Mouse (Mus musculus): Measurements from ENCODE around the gene Olfr1239.

Olfr1239 gene
- long read RNA-seq, experiment 1, result 0 reads
- long read RNA-seq, experiment 2, result 0 reads

DNA sequence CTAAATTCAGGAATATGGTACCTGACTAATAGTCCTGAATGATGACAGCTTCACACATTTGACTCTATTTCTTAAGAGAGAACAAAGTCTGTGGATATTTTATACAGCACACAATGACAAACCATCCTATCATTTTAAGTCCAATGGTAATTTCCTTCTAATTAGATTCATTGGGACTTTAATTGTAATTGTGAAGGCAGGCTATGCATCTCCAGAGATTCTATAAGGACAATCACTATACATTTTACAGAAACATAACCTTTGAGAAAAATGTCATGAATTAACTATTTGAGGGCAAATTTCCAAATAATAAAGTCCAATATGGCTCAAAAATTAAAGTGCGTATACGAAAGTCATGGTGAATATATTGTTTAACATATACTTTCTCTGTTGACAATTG, at the start of gene Olfr1239:
Olfr1239 (minus strand) TSS at position 101 of the 400 bp plus-strand sequence.
- intact Hi-C loops (cut with DNase I), result no loop called here

DNA sequence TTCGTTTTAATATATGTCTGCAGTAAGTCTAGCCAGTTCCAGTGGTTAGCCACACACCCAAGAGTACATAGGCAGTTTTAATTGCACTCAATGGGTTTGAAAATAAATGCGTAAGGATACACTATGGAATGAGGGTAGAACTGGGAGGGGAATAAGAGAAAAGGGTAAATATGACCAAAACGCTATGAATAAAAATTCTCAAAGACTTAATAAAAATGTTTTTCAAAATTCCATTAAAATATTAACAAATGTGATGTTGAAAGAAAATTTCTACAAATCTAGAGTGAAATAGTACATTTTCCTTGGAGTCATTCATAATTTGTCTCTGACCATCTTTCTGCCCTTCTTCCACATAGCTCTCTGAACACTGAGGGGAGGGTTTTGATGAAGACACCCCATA, 22.7 kb upstream of the Olfr1239 start, which contains the start of gene Olfr1240:
Olfr1240 (minus strand) TSS at position 101 of the 400 bp plus-strand sequence.
- intact Hi-C loops (cut with DNase I), result no loop called here

DNA sequence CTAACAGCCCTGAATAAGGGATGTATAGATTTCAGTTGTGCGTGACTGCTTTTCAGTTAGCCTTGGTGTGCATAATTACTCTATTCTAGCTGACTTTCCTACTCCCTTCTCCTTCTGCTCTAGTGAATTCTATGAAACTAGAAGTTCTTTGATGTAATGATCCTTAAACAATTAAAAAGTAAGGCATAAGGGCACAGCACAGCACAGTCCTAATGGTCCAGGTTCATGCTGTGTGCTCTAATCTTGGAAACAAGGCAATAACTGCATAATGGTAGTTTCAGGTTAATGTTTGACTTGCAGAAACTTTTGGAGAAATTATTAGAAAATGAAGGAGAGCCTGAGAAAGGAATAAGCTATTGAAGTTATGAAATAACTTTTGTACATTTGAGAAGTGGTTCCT, 5.7 kb downstream of the Olfr1239 start:
- intact Hi-C loops (cut with DNase I), result no loop called here

DNA sequence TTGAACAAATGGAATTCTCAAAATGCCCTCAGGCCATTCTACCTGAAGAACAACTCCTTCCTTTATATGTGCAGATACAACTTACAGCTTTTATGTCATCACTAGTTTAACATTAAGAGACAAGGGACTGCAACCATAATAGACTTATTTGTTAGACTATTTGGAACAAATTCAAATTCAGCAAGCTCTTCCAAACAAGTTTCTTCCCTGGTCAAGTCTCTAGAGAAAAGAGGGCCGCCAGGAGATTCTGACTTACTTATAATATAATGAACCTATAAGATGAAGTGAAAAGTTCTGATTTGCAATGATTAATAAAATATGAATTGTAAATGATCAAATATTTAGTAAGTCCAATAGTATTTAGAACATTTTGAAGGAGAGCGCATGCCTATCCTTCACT, 10.6 kb downstream of the Olfr1239 start, which contains the start of gene Olfr1238:
Olfr1238 (minus strand) TSS at position 101 of the 400 bp plus-strand sequence.
- intact Hi-C loops (cut with DNase I), result no loop called here

DNA sequence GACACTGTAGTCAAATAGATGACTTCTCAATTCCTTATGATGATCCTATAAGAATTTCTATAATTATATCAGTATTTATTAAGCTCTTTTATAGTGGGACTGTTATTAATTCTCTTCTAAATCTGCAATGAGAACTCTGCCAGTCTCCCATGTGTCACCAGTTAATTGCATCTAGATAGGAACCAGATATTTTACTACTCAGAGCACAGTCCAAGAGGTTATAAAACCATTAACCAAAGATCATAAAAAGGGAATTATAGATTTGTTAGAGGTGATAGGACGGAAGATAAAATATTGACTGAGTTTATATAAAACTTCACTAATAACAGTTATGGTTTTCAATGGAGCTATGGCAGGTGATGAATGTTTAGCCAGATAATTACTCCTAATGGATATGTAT, 19.3 kb downstream of the Olfr1239 start:
- intact Hi-C loops (cut with DNase I), result no loop called here

Measured in adrenal gland (tissue).